Mouse (Mus musculus) ES-CJ7 (cell line): ENCODE results near the gene Casp8.
A peak's percentile ranks its signal among the peaks of the same experiment; 100 is the strongest.

Experiments
- DNase-seq: peaks from one replicate; pipeline ENCODE4 v3.0.0; 2011; ENCODE audit warnings: low read depth, low spot score

The Casp8 gene

GRCm38 (mm10) chr1:58795291-58796058 lies at the start of gene Casp8:
TSS of gene Casp8 (plus strand) at chr1:58795374.
- DNase-seq = peak; percentile 64

DNA sequence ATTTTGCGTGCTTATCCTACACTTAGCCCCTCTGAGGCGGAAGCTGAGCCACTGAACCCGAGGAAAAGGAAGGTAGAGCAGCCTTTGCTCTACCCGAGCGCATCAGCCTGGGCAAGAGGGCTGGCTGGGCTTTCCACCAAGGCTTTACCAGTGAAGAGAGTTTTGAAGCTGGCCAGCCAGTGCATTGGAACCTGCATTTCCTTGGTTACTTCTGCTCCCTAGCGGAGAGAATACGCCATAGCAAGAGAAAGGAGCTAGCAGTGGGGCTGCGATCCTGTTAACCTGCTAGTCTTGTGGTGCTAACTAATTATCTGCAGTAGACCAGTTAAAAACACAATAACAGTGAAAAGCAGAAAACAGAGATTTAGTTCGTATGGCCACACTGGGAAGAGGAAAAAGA lies 48.3 kb upstream of the Casp8 start:
- DNase-seq = peak; percentile 82

DNA sequence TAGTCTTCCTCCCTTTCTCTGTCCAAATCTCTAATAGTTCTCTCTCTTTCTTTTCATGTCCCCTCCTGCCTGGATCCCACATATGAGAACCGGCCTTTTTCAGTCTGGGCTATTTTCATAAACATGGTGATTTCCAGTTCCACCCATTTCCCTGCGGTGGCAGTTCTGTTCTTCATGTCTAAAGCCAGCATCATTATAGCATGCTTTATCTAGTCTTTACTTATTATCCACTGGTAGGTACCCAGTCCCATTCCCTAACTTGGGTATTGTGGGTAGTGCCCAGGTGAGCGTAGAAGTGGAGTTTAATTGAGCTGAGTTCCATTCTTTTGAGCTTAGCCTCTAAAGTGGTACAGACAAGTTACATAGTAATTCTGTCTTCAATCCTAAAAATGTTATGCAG lies 35.7 kb upstream of the Casp8 start:
- DNase-seq = no peak

GRCm38 (mm10) chr1:58760581-58760980 lies 34.6 kb upstream of the Casp8 start:
- peak; percentile 76 for DNase-seq

- peak; percentile 93 for DNase-seq
Observed at GRCm38 (mm10) chr1:58761391-58762275, 33.5 kb upstream of the Casp8 start.

GRCm38 (mm10) chr1:58762576-58762975 lies 32.6 kb upstream of the Casp8 start:
- peak; percentile 92 for DNase-seq

GRCm38 (mm10) chr1:58766446-58766845 lies 28.7 kb upstream of the Casp8 start:
- DNase-seq = peak; percentile 43

DNA sequence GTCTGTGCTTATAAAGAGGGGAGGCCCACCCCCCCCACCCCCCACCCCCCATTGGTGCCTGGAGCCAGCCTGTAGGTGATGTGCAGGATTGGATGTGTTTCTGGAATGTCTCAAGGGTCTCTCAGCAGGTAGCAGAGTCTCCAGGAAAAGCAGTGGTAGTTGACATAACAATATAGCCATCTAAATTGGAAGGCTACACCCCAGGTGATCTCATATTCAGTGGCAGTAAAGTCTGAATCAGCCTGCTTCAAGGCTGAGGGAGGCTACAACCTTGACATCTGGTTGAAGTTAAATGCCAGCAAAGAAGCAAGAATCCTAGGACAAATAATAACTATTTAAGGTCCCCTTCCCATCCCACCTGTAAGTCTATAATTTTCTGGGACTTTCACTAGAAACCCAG lies 26.0 kb upstream of the Casp8 start:
- peak; percentile 92 for DNase-seq

DNA sequence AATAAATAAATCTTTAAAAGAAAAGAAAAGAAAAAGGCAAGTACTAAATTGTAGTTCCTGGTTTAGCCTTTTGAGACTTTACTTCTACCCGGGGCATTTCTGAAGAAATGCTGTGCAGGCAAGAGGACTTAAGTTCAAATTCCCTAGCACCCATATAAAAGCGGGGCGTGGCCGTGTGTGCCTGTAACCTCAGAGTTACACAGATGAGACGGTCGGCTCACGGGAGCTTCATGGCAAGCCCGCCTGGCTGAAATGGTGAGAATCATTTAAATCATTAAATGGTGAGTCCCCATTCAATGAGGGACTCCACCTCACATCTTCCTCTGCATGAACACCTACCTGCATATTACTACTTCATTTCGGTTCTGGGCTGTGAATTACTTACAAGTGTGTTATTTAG lies 25.5 kb upstream of the Casp8 start:
- DNase-seq = peak; percentile 53

GRCm38 (mm10) chr1:58770111-58770720 lies 25.0 kb upstream of the Casp8 start:
- peak; percentile 83 for DNase-seq

DNA sequence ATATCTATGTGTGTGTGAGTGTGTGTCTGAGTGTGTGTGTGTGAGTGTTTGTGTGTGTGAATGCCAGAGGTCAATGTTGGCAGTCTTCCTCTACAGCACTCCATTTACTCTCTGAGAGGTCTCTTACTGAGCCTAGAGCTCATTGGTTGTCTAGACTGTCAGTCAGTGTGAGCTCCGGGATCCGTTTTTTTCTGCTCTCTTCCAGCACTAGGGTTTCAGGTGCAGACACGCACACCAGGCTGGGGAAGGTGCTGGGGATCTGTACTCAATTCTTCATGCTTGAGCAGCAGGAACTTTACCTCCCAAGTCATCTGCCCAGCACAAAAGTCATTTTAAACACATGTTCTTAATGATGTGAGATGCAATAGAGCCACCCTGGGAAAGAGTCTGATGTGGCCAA lies 23.1 kb upstream of the Casp8 start:
- peak; percentile 56 for DNase-seq

DNA sequence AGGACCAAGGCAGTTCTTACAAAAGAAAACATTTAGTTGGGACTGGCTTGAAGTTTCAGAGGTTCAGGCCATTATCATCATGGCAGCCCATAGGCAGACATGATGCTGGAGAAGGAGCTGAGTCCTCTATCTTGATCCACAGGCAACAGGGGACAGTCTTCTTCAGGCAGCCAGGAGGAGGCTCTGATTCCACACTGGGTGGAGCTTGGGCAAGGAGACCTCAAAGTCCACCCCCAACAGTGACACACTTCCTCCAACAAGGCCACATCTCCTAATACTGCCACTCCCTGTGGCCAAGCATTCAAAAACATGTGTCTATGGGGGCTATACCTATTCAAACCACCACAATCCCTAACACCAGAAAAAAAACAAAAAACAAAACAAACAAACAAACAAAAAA lies 21.9 kb upstream of the Casp8 start:
- DNase-seq = no peak

DNA sequence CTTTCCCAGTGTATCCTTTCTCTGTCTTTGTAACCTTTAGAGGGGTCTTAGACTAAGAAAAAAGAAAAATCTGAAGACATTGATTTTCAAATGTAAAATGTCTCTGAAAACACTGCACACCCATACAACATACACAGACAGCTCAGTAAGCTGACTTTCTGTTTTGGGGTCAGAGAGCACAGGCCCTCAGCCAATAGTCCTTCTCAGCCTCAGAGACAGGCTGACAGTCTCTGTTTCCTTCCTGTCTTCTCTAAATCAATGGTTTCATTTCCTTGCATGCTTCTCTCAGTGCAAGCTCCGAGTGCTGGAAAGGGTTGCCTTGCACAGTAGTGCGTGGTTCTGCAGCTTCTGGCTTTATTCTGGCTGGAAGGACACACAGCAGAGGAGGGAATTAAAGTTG lies 21.3 kb upstream of the Casp8 start:
- no peak for DNase-seq

GRCm38 (mm10) chr1:58775361-58775760 lies 19.8 kb upstream of the Casp8 start:
- DNase-seq = no peak

GRCm38 (mm10) chr1:58777583-58777982 lies 17.6 kb upstream of the Casp8 start:
- DNase-seq = no peak

DNA sequence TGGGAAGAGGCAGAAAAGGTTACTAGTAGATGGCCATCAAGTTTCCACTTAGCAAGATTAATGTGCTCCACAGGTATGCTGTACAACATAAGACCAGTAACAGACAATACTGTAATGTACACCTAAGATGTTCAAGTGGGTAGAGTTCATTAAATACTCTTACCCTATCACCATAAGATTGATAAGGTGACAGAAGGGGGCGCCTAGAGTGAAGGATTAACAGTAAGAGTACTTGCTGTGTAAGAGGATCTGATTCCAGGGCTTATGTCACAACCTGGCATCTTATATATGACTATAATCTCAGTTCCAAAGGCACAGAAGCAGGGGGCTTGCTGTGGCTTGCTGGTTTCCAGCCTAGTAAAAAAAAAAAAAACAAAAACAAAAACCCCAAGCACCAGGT lies 16.9 kb upstream of the Casp8 start:
- no peak for DNase-seq

GRCm38 (mm10) chr1:58786276-58786675 lies 8.9 kb upstream of the Casp8 start:
- no peak for DNase-seq

DNA sequence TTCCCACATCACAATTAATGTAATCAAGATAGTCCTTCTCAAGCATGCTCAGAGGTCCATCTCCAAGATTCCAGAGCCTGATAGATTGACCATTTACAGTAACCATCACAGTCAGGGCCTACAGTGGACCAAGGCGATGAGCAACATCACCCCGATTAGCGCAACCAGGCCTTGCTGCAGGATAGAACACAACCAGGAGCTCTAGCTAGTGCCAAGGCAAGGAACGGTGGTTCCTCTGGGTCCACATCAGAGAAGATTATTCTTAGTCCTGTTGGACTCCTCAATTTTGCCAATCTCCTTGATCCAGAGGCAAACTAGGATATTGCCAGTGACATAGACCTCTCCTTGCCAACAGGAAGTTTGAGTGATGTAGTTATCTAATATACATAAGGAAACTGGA lies 6.8 kb upstream of the Casp8 start:
- no peak for DNase-seq

DNA sequence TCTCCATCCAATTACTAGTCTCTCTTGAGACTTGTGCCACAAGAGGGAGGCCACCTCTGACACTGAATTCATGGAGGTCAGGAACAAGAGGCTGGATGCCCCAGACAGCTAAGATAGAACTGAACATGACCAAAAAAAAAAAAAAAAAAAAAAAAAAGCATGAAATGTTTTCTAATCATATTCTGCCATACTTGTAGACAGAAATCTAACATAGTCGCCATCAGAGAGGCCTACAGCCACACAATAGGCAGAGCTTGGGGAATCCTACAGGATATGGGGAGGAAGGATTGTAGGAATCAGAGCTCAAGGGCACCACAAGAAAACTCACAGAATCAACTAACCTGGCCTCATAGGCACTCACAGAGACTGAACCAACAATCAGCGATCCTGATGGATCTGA lies 469 bp upstream of the Casp8 start:
- no peak for DNase-seq

GRCm38 (mm10) chr1:58796059-58796363 lies 837 bp downstream of the Casp8 start:
- DNase-seq = peak; percentile 29

DNA sequence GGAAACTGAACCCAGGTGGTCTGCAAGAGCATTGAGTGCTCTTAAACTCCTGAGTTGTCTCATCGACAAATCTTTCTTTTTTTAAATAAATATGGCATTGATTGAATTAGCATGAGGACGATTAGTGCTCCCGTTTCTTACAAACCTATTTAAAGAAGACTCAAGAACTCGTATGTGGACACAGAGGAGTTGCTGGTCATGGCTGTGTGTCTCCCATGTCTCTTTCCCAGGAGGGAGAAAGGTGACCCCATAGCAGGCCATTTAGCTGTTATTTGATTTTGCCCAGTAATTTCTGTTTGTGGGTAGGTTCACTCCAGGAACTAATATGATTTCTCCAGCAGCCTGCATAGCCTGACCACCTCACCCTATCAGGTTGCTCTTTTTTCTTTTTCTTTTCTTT lies 1.7 kb downstream of the Casp8 start:
- DNase-seq = no peak

- DNase-seq = no peak
Observed at GRCm38 (mm10) chr1:58797370-58797769, 2.2 kb downstream of the Casp8 start.

DNA sequence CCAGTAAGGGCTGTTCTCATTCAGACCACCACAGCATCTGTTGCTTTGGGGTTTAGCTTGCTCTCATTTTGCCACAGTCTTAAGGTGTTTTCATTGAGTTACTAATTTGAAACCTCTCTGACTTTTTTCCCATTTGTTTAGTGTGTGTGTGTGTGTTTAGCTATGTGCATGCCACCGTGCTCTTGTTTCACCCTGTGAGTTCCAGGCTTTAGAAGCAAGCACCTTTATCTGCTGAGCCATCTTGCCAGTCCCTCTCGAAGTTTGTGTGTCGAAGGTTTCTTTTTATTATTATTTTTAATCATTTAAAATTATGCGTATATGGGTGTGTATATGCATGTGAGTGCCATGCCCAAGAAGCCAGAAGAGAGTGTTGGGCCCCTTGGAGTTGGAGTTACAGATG lies 3.7 kb downstream of the Casp8 start:
- DNase-seq = no peak
